Mouse (Mus musculus): ENCODE measurements around the gene Tapbp.

The Tapbp gene

DNA sequence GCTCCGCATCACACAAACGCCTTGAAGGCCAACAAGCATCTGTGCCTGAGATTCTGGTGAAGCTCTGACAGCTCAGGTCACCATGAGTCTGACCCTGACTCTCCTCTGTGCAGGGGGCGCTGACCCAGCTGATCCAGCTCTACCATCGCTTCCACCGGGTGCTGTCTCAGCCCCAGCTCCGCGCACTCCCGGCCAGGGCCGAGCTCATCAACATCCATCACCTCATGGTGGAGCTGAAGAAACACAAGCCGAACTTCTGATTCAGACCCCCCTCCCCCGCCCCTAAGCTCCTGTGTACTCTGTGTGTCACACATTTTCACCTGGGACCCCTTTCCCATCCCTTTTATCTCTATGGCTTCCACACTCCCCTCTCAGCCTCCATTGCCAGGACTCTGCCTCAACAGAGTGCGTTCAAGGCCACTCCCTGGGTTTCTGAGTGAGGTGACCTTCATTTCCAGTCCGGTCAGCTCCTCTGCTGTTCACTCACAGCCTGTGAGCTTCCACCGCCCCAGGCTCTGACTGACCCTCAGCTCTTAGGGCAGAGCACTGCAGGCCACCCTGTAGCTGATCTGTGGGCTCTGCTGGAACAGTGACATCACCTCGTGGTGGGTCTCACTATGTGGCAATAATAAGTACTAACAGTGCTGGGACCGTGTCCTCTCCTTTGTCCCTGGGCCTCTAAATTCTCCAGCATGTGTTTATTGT is 50.3 kb downstream of the Tapbp start:
- DNase-seq (ENCODE audit: low spot score), result no peak

DNA sequence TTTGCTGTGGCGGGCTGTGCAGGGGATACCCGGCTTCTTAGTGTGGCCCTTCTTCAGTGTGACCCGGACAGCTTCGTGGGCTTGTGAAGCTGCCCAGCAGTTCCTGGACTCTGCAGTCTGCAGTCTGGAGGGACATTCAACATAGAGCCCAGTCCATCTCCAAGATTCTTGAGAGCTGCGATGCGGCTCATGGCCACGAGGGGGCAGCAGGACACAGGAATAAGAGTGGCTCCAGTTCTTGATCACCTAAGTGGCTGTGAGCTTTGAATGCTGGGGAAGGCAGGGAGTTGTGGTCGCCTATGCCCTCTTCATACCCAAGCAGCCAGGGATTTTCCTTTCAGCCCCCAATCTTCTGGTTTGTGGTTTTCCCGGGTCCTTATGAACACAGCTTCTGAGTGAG is 52.8 kb downstream of the Tapbp start:
- peak; percentile 70 for DNase-seq (ENCODE audit: low spot score)

DNA sequence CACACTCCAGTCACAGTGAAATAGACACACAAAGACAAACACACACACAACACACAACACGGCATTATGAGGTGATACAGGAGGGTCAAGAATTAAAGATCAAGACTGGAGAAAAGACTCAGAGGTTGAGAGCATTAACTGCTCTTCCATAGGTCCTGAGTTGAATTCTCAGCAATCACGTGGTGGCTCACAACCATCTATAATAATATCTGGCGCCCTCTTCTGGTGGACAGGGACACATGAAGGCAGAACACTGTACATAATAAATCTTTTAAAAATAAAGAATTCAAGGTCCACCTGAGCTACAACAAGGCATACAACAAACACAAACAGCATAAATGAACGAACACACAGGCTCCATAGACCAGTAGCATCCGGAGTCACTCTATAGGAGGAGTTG is 53.2 kb downstream of the Tapbp start:
- no peak for DNase-seq (ENCODE audit: low spot score)

DNA sequence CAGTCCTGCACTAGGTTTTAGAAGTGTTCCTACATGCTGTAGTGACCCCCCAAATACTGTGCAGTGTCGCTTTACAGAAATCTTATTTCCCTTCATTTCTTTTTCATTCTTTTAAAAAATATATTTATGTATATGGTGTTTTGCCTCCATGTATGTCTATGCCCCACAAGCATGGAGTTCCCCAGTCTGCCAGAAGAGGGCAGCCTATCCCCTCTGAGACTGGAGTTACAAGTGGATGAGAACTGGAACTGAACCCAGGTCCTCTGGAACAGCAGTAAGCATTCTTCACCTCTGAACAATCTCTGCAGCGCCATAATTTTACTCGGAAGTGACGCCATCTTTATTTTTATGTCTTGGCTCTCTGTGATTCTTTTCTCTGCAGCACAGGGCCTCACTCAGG is 53.7 kb downstream of the Tapbp start:
- no peak for DNase-seq (ENCODE audit: low spot score)

DNA sequence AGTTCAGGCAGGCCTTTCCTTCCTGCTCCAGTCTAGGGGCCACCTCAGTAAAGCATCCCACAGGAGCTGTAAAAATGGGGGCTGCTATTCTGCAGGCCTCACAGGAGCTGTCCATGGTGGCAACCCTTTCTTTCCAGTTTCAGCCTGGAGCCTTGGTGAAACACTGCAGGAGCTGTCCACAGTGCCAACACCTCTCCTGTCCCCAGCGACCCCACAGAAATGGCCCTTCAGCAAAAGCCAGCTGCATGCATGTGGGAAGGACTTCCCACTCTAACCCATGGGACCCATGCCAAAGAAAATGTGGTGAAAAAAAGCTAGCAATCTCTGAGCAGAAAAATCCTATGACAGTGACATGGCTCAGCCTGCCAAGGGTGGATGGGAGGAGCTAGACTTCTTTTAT is 57.0 kb downstream of the Tapbp start:
- DNase-seq (ENCODE audit: low spot score), result no peak

DNA sequence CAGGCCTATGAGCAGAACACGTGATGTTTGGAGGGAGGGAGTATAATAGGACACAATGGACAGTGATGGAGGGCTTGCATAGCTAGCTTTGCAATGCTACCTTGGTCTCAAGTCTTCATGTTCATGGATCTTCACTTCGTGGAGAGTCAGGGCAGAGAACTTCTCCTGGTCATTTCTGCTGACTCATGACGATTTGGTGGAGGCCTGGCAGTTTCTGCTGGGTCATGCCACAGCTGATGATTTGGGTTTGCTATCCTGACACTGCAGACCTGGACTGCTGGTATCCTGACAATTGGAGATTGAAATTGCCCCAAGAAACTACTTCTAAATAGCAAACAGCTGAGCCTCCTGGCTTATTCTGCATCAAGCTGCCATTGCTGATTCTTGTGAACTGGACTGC is 57.9 kb downstream of the Tapbp start:
- DNase-seq (ENCODE audit: low spot score), result no peak

DNA sequence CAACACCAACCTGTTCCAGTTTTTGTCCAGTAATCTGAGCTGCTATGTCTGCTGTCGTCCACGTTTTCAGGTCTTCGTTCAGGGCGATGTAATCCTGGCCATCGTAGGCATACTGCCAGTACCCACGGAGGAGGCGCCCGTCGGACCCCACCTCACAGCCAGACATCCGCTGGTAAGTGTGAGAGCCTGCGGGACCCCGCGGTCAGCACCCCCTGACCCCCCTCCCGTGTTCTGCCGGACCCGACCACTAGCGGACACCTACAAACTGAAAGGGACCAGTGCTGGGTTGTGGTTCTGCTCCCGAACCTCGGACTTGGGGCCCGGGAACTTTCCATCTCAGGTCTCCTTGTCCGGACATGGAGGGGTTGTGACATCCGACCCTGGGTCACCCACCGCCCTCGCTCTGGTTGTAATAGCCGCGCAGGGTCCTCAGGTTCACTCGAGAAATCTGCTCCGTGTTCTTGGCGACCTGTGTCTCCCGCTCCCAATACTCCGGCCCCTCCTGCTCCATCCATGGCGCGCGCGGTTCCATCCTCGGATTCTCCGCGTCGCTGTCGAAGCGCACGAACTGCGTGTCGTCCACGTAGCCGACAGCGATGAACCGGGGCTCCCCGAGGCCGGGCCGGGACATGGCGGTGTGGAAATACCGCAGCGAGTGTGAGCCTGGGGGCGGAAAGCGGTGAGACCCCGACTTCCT is 62.3 kb downstream of the Tapbp start:
- no peak for DNase-seq (ENCODE audit: low spot score)

DNA sequence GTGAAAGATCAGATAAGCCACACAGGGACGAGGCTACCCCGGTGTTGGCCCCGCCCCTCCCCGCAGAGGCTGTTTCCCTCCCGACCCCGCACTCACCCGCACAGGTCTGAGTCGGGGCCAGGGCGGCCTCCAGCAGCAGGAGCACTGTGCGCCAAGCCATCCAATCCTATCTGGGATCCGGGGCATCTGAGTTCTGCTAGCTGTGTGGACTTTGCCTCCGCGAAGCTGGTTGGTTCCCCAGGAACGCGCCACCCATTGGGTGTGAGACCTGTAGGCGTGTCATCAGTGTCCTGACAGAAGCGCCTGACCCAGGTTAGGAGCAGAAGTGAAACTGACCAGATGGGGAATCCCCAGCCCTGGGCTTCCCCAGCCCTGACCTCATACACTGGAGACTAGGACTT is 62.9 kb downstream of the Tapbp start:
- peak; percentile 61 for DNase-seq (ENCODE audit: low spot score)

Data from urinary bladder, postnatal 25 days (tissue).